Mouse (Mus musculus) c-Kit-positive CD71-positive TER-119-negative erythroid progenitor cells, embryonic 14.5 days (primary cell): ENCODE results near the gene Plekhs1.
"Not testable (repeated sequence)": the region's sequence is repeated elsewhere in the genome, so short reads cannot be mapped to it uniquely, and the experiment has no call there.

ENCODE experiments used
- DNase-seq: peaks from one replicate; pipeline ENCODE4 v3.0.0-alpha.2; 2013; ENCODE audit warnings: low read depth

The Plekhs1 gene

GRCm38 (mm10) chr19:56519408-56519807 lies 58.0 kb downstream of the Plekhs1 start:
- DNase-seq = not testable (repeated sequence)

- not testable (repeated sequence) for DNase-seq
Observed at GRCm38 (mm10) chr19:56530529-56530928, 69.1 kb downstream of the Plekhs1 start.

GRCm38 (mm10) chr19:56531251-56531650 lies 69.8 kb downstream of the Plekhs1 start:
- DNase-seq = no peak

- DNase-seq = no peak
Observed at GRCm38 (mm10) chr19:56533291-56534071, 72.0 kb downstream of the Plekhs1 start.

- DNase-seq = no peak
Observed at GRCm38 (mm10) chr19:56534337-56534736, 72.9 kb downstream of the Plekhs1 start.

- no peak for DNase-seq
Observed at GRCm38 (mm10) chr19:56535064-56535463, 73.6 kb downstream of the Plekhs1 start.

- no peak for DNase-seq
Observed at GRCm38 (mm10) chr19:56535765-56536164, 74.3 kb downstream of the Plekhs1 start.
